17 mouse cellular contexts compared by ENCODE assay signal in genomic region chr19:24063585-24063984, GRCm38 (mm10). TPM values are rescaled to one million over a fixed set of nuclear protein-coding genes. Genes with fewer than 3 reads are reported as not detected.
"Had no signal": no experiment of that assay in that cellular context is flagged by ENCODE, and none has a peak within 500 bp of the region (broad histone marks: within the 10 kb centered on the region; RNA-seq: fewer than 3 reads in every experiment).

No protein-coding gene starts in this region.

- H3K27me3 ChIP-seq: midbrain, embryonic 12.5 days; midbrain, embryonic 15.5 days; neural tube, embryonic 12.5 days had no signal

- DNase-seq: lung, adult 18-20 months; lung, embryonic 14.5 days; lung, postnatal 10 days; lung, postnatal 36 days; right cerebral cortex, postnatal 14 days; spleen, adult 18-20 months; thymus, adult 2 months; thymus, postnatal 25 days; thymus, postnatal 4 days had no signal

- ATAC-seq: midbrain, embryonic 15.5 days had no signal

- H3K4me2 ChIP-seq: lung, embryonic 14.5 days; midbrain, embryonic 12.5 days; midbrain, embryonic 15.5 days; neural tube, embryonic 12.5 days had no signal

- H3K9me3 ChIP-seq: megakaryocyte, embryonic 14.5 days; midbrain, embryonic 12.5 days; midbrain, embryonic 15.5 days; neural tube, embryonic 12.5 days had no signal

- H3K4me1 ChIP-seq: megakaryocyte, embryonic 14.5 days; midbrain, embryonic 12.5 days; midbrain, embryonic 15.5 days; neural tube, embryonic 12.5 days had no signal

- H3K4me3 ChIP-seq: megakaryocyte, embryonic 14.5 days; midbrain, embryonic 12.5 days; midbrain, embryonic 15.5 days; neural tube, embryonic 12.5 days had no signal

- H3K9ac ChIP-seq: lung, embryonic 14.5 days; midbrain, embryonic 12.5 days; midbrain, embryonic 15.5 days; neural tube, embryonic 12.5 days had no signal

- H3K27ac ChIP-seq: macrophage; midbrain, embryonic 12.5 days; midbrain, embryonic 15.5 days; neural tube, embryonic 12.5 days had no signal

- H3K36me3 ChIP-seq: midbrain, embryonic 12.5 days; midbrain, embryonic 15.5 days; neural tube, embryonic 12.5 days had no signal

RNA-seq across cellular contexts. Expression of gene Fam189a2, which starts 32.8 kb away (rescaled TPM):
- total RNA-seq: megakaryocyte progenitor cell, adult 5-6 weeks; monocyte, adult 5-6 weeks; neutrophil, adult 5-6 weeks had no signal
- polyA plus RNA-seq: macrophage had no signal
